Comparison of ENCODE assay signal across 7 mouse cellular contexts in the genomic region with DNA sequence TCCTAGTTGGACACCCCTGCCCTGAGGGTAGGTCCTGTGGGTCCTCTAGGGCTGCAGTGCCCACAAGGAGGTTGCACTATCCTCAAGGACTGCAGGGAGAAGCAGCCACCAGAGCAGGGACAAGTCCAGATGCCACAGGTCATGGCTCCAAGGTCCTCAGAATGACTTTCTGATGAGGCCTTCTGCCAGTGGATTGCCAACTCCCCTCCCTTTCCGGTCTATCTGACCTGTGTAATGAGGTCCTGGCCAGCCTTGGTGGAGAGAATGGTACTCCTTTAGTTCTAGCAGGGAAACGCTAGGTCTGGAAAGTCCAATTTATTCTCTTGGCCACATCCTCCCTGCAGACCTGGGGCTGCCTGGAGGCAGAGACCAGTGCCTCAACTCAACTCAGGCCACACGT. TPM values are rescaled to one million over a fixed set of nuclear protein-coding genes. Genes with fewer than 3 reads are reported as not detected.
A peak's percentile ranks its signal among the peaks of the same experiment; 100 is the strongest.
DNase-seq lines count a peak whose midpoint lies in the region; ATAC-seq and TF ChIP-seq lines count a peak whose summit lies in the region.

A gene (plus strand): TSS at position 301 of the 400 bp plus-strand sequence.

- peak within 1 kb of the TSS; percentile 49 for H3K4me3 ChIP-seq in forebrain, embryonic 15.5 days
- H3K4me3 ChIP-seq in olfactory bulb, adult 2 months (ENCODE audit: insufficient read depth, low read depth, low read length) = peak within 1 kb of the TSS; percentile 56

- peaks cover 68% of the 10 kb centered on the region for H3K27me3 ChIP-seq in forebrain, embryonic 15.5 days

- WGBS in forebrain, embryonic 15.5 days = 40% methylated on average over 3 of the region's 3 CpGs
- WGBS in olfactory bulb, adult 2 months = 79% methylated on average over 3 of the region's 3 CpGs

- no peak for ATAC-seq in forebrain, embryonic 15.5 days (replicated peaks)

- H3K27ac ChIP-seq in forebrain, embryonic 15.5 days (replicated peaks) = peak within 1 kb of the TSS; percentile 12
- H3K27ac ChIP-seq in olfactory bulb, adult 2 months (ENCODE audit: insufficient read depth, low read depth, low read length) = no peak within 1 kb of the TSS

- H3K36me3 ChIP-seq in forebrain, embryonic 15.5 days = no peaks in the 10 kb centered on the region

- peak within 1 kb of the TSS; percentile 52 for H3K9ac ChIP-seq in forebrain, embryonic 15.5 days (replicated peaks)

- intact Hi-C loops in left cerebral cortex, postnatal 36 days (cut with DNase I) = loop anchor here (2.0 to 5.0 kb wide), 2 partner anchors 71 to 101 kb away; no protein-coding TSS in a partner anchor
- intact Hi-C loops in left cerebral cortex, postnatal 10 days (cut with DNase I) = no loop called here

- DNase-seq in left cerebral cortex, postnatal 36 days (ENCODE audit: low spot score in 2 of 2) = no peak
- DNase-seq in left cerebral cortex, postnatal 10 days (ENCODE audit: extremely low spot score in 1 of 2, low spot score in 2 of 2) = no peak
- DNase-seq in layer of hippocampus, postnatal 25 days (ENCODE audit: extremely low spot score in 1 of 2, low spot score in 1 of 2) = no peak
- DNase-seq in urinary bladder, postnatal 14 days (ENCODE audit: low spot score) = no peak
- no peak for DNase-seq in yolk sac, embryonic 10.5 days (ENCODE audit: low spot score)

- no peaks in the 10 kb centered on the region for H3K9me3 ChIP-seq in forebrain, embryonic 15.5 days

- TF ChIP-seq POLR2A in olfactory bulb, adult 2 months (IDR thresholded peaks at IDR 0.05; ENCODE audit: insufficient read depth, low read depth, low read length) = no peak

- TF ChIP-seq CTCF in olfactory bulb, adult 2 months (IDR thresholded peaks at IDR 0.05; ENCODE audit: insufficient read depth, low read depth, low read length) = no peak

- H3K4me1 ChIP-seq in forebrain, embryonic 15.5 days = peaks cover 28% of the 10 kb centered on the region
- H3K4me1 ChIP-seq in olfactory bulb, adult 2 months (ENCODE audit: control insufficient read depth, insufficient read depth, low read length) = peaks cover 19% of the 10 kb centered on the region

- peak within 1 kb of the TSS; percentile 75 for H3K4me2 ChIP-seq in forebrain, embryonic 15.5 days (replicated peaks)

RNA-seq across cellular contexts. Expression of the gene that starts here (rescaled TPM):
- 10 to 100 TPM; 22.9 to 24.1 TPM for total RNA-seq in left cerebral cortex, postnatal 36 days (2021)
- total RNA-seq in left cerebral cortex, postnatal 10 days (2021) = 10 to 100 TPM in 1 of 2 experiments, 1 to 10 TPM in 1; 6.5 to 12.0 TPM
- polyA plus RNA-seq in forebrain, embryonic 15.5 days (2015; fragmentation: Nextera tagmentation; extraction: Ambion mirVana) = 0.89 and 1.1 TPM in 2 replicates
- total RNA-seq in layer of hippocampus, postnatal 25 days (2021) = 10 to 100 TPM; 24.5 to 27.4 TPM
- not detected in 2 replicates for polyA plus RNA-seq in olfactory bulb, adult 2 months (2012; ENCODE audit: insufficient read depth, insufficient read length, low replicate concordance, missing spikeins)
